Mouse (Mus musculus) stomach, postnatal 0 days (tissue): ENCODE results near the gene Gtf2e1. TPM values are rescaled to one million over a fixed set of nuclear protein-coding genes. Genes with fewer than 3 reads are reported as not detected.

Source experiments
- ATAC-seq: fragments of 200-750 bp; cut with Nextera tagmentation; 2 replicates; pipeline ENCODE4 v1.8.0; 2017; ENCODE audit not compliant: low FRiP score, low TSS enrichment
- DNase-seq: peaks from one replicate; pipeline ENCODE4 v3.0.0-alpha.2; 2016; ENCODE audit warnings: low spot score
- H3K27ac ChIP-seq: fragments of 300-500 bp; sonication (generic); replicated peaks from 2 replicates; pipeline ENCODE4 v1.5.1; 2014; ENCODE audit warnings: mild to moderate bottlenecking, control low read depth
- H3K27me3 ChIP-seq: fragments of 300-500 bp; sonication (generic); 2 replicates; pipeline ENCODE4 v1.6.1; 2014; ENCODE audit warnings: low read length; ENCODE audit not compliant: control insufficient read depth, insufficient read depth
- H3K36me3 ChIP-seq: fragments of 300-500 bp; sonication (generic); 2 replicates; pipeline ENCODE4 v1.6.1; 2014; ENCODE audit warnings: low read length, mixed read lengths; ENCODE audit not compliant: control insufficient read depth, insufficient read depth
- H3K4me1 ChIP-seq: fragments of 300-500 bp; sonication (generic); replicated peaks from 2 replicates; pipeline ENCODE4 v1.6.1; 2014; ENCODE audit warnings: antibody characterized with exemption; ENCODE audit not compliant: control insufficient read depth, insufficient read depth
- H3K4me2 ChIP-seq: fragments of 300-500 bp; sonication (generic); replicated peaks from 2 replicates; pipeline ENCODE4 v1.6.1; 2014; ENCODE audit warnings: low read depth, mild to moderate bottlenecking, control low read depth, moderate library complexity
- H3K4me3 ChIP-seq: fragments of 300-500 bp; sonication (generic); 2 replicates; pipeline ENCODE4 v1.5.1; 2014; ENCODE audit warnings: low read depth, low read length, control low read depth
- H3K9ac ChIP-seq: fragments of 300-500 bp; sonication (generic); 2 replicates; pipeline ENCODE4 v1.6.1; 2014; ENCODE audit warnings: mild to moderate bottlenecking, low read length, control low read depth, mixed read lengths
- H3K9me3 ChIP-seq: fragments of 300-500 bp; sonication (generic); 2 replicates; pipeline ENCODE4 v1.6.1; 2016; ENCODE audit warnings: low read length; ENCODE audit not compliant: control insufficient read depth
- CTCF ChIP-seq: IDR thresholded peaks from 2 replicates; pipeline ENCODE4 v1.5.1; 2016; ENCODE audit warnings: antibody characterized with exemption, low read depth, mild to moderate bottlenecking, moderate library complexity
- EP300 ChIP-seq: optimal IDR thresholded peaks from 2 replicates; pipeline ENCODE3; 2016; ENCODE audit warnings: antibody characterized with exemption
- WGBS: fragments of 180-500 bp; shearing (Covaris S2); extraction: QIAGEN DNeasy Blood & Tissue Kit; methylation state at CpG from one replicate; pipeline ENCODE4 v1.1.7; 2014; 5-methylcytosine and 5-hydroxymethylcytosine counted together
- polyA plus RNA-seq: library from polyadenylated mRNA; unstranded; fragments of >200 nt; fragmentation: Nextera tagmentation; extraction: Ambion mirVana; gene quantifications from 2 replicates; pipeline ENCODE4 v1.2.1, GENCODE M21; 2015

Gtf2e1 gene
- polyA plus RNA-seq, 1 experiment from 2014 or later = 9.2 TPM

DNA sequence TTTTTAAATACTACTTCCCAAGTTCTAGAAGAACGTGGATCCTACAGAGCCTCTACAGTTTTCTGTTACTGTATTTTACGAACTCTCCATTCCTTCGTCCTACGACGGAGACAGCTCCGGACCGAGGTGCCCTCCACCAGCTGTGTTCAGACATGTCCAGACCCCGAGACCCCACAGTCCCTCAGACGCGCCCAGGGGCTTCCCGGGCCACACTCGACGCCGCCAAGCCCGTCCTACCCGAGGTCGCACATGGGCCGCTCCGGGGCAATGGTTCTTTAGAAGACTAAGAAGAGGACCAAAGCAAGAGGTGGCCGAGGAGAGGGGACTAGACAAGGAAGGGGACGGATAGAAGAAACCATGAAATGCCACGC, 364 bp downstream of the Gtf2e1 start:
- WGBS = under 1% methylated on average over 22 of the region's 22 CpGs
- peak; percentile 68; the same call in 1 of the 2 replicates for ATAC-seq
- no peak for TF ChIP-seq EP300
- TF ChIP-seq CTCF = no peak
- H3K36me3 ChIP-seq = peaks cover 6% of the 10 kb centered on the region; the same call in 1 of the 2 replicates
- peak overlapping the region; percentile 90 for H3K4me2 ChIP-seq
- peak overlapping the region; percentile 78 for H3K4me3 ChIP-seq
- peak overlapping the region; percentile 78 for H3K27ac ChIP-seq
- H3K9me3 ChIP-seq = no peaks in the 10 kb centered on the region
- no peak for DNase-seq
- no peaks in the 10 kb centered on the region for H3K27me3 ChIP-seq
- no peaks in the 10 kb centered on the region for H3K4me1 ChIP-seq
- peak overlapping the region; percentile 91 for H3K9ac ChIP-seq

GRCm38 (mm10) chr16:37533369-37534068, 6.1 kb downstream of the Gtf2e1 start:
- H3K4me1 ChIP-seq = no peaks in the 10 kb centered on the region
- H3K36me3 ChIP-seq = no peaks in the 10 kb centered on the region
- WGBS = 79% methylated on average over 8 of the region's 8 CpGs
- no peak overlapping the region for H3K9ac ChIP-seq
- DNase-seq = no peak
- ATAC-seq = no peak
- H3K27ac ChIP-seq = no peak overlapping the region
- H3K4me3 ChIP-seq = no peak overlapping the region
- no peak overlapping the region for H3K4me2 ChIP-seq
- TF ChIP-seq EP300 (no peak), CTCF (no peak)
- H3K9me3 ChIP-seq = no peaks in the 10 kb centered on the region
- H3K27me3 ChIP-seq = no peaks in the 10 kb centered on the region

- Histone ChIP-seq H3K4me2 (no peak overlapping the region), H3K27me3 (no peaks in the 10 kb centered on the region), H3K4me3 (no peak overlapping the region), H3K9ac (no peak overlapping the region), H3K36me3 (no peaks in the 10 kb centered on the region), H3K4me1 (no peaks in the 10 kb centered on the region), H3K27ac (no peak overlapping the region), H3K9me3 (no peaks in the 10 kb centered on the region)
- TF ChIP-seq CTCF (no peak), EP300 (no peak)
- WGBS = 91% methylated on average over 1 of the region's 1 CpGs
- DNase-seq (no peak), ATAC-seq (no peak)
Observed at GRCm38 (mm10) chr16:37532046-37532445, 7.5 kb downstream of the Gtf2e1 start.

GRCm38 (mm10) chr16:37530170-37530569, 9.4 kb downstream of the Gtf2e1 start:
- H3K27me3 ChIP-seq = no peaks in the 10 kb centered on the region
- H3K9ac ChIP-seq = no peak overlapping the region
- DNase-seq = no peak
- H3K4me1 ChIP-seq = no peaks in the 10 kb centered on the region
- TF ChIP-seq CTCF = no peak
- no peak for TF ChIP-seq EP300
- H3K4me2 ChIP-seq = no peak overlapping the region
- no peaks in the 10 kb centered on the region; the same call in 1 of the 2 replicates for H3K36me3 ChIP-seq
- H3K4me3 ChIP-seq = no peak overlapping the region
- no peaks in the 10 kb centered on the region for H3K9me3 ChIP-seq
- H3K27ac ChIP-seq = no peak overlapping the region
- ATAC-seq = no peak
- 91% methylated on average over 6 of the region's 6 CpGs for WGBS

- DNase-seq (no peak), ATAC-seq (no peak)
- no peak for TF ChIP-seq EP300
- no peak for TF ChIP-seq CTCF
- Histone ChIP-seq H3K4me3 (no peak overlapping the region), H3K27me3 (no peaks in the 10 kb centered on the region), H3K4me2 (no peak overlapping the region), H3K27ac (no peak overlapping the region), H3K4me1 (no peaks in the 10 kb centered on the region), H3K9me3 (no peaks in the 10 kb centered on the region), H3K36me3 (peaks cover 2% of the 10 kb centered on the region; the same call in 1 of the 2 replicates), H3K9ac (no peak overlapping the region)
- WGBS = 90% methylated on average over 3 of the region's 3 CpGs
Observed at GRCm38 (mm10) chr16:37526688-37527223, 12.8 kb downstream of the Gtf2e1 start.

- 58% methylated on average over 2 of the region's 2 CpGs for WGBS
- no peak for DNase-seq
Observed at GRCm38 (mm10) chr16:37525121-37525520, 14.5 kb downstream of the Gtf2e1 start.

More at GRCm38 (mm10) chr16:37525121-37525520, 14.5 kb downstream of the Gtf2e1 start:
- Histone ChIP-seq H3K4me2 (no peak overlapping the region), H3K27me3 (no peaks in the 10 kb centered on the region), H3K27ac (no peak overlapping the region), H3K9me3 (no peaks in the 10 kb centered on the region), H3K4me1 (no peaks in the 10 kb centered on the region), H3K36me3 (peaks cover 4% of the 10 kb centered on the region; the same call in 1 of the 2 replicates), H3K4me3 (no peak overlapping the region), H3K9ac (no peak overlapping the region)
- no peak for ATAC-seq
- TF ChIP-seq EP300 = no peak
- no peak for TF ChIP-seq CTCF
